Mouse (Mus musculus): ENCODE measurements around the gene Smarce1. TPM values are rescaled to one million over a fixed set of nuclear protein-coding genes. Genes with fewer than 3 reads are reported as not detected.

The Smarce1 gene
- polyA plus RNA-seq, 1 experiment = 93.5 TPM

DNA sequence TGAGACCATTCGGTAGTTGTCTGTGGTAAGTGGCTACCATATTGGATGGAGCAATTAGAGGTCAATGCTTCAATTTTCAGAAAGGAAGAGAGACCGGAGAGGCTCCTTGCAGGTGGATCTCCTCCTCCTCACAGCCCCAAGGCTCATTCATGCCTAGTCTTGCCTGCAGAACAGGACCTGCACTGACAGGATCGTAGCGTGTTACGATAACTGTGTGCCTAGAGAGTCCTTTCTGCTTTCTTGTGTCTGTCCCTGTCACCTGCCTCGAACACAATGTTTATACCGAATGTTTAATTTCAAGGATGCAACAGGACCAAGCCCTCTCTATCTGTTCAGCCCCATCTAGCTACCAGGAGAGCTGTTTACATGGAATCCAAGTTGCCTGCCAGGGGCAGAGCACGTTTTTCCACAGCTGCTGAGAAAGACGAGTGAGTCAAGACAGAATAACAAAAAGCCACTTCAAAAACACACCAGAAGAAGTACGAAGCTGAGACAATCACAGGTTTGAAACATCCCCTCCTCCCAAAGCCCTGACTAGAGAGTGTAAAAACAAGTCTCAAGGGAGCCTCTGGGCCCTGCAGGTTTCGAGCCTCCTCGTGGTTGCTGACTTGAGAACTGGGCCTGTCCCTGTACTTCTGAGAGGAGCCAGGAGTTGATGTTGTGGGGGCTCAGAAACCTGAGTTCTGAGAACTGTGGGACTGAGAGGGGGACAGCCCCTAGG, 60.1 kb downstream of the Smarce1 start:
- DNase-seq (ENCODE audit: extremely low spot score in 1 of 2, low spot score in 1 of 2) = no peak

GRCm38 (mm10) chr11:99170005-99170404, 60.8 kb downstream of the Smarce1 start:
- no peak for DNase-seq (ENCODE audit: extremely low spot score in 1 of 2, low spot score in 1 of 2)

DNA sequence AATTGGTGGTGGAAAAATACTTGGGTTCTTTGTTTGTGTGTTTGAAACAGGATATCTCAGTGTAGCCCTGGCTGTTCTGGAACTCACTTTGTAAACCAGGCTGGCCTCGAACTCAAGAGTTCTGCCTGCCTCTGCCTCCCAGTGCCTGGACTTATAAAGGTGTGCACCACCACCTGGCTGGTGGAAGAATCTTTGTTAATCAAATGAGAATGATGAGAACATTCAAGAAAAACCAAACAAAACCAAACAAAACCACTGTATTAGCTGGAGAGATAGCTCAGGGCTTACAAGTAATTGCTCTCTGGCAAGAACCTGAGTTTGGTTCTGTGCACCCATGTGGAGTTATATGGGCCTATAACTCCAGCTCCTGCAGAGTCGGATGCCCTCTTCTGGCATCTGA, 61.4 kb downstream of the Smarce1 start:
- DNase-seq (ENCODE audit: extremely low spot score in 1 of 2, low spot score in 1 of 2) = no peak

GRCm38 (mm10) chr11:99168030-99168474, 62.8 kb downstream of the Smarce1 start:
- DNase-seq (ENCODE audit: extremely low spot score in 1 of 2, low spot score in 1 of 2) = no peak

DNA sequence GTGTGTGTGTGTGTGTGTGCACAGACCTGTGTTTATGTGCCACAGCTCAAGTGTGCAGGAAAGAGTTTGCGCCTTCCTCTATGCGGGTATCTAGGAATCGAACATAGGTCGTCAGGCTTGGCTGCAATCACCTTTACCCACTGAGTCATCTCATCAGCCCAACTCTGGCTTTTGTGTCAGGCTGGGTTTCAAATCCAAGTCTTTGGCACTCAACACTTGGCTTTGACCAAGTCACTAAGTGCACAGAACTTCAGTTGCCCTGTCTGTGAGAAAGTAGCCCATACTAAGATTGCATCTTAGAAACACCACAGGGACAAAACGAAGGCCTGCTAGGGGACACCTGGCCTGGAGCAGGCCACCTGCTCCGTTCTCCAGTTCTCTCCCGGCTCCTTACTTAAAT, 63.2 kb downstream of the Smarce1 start:
- DNase-seq (ENCODE audit: extremely low spot score in 1 of 2, low spot score in 1 of 2) = no peak

DNA sequence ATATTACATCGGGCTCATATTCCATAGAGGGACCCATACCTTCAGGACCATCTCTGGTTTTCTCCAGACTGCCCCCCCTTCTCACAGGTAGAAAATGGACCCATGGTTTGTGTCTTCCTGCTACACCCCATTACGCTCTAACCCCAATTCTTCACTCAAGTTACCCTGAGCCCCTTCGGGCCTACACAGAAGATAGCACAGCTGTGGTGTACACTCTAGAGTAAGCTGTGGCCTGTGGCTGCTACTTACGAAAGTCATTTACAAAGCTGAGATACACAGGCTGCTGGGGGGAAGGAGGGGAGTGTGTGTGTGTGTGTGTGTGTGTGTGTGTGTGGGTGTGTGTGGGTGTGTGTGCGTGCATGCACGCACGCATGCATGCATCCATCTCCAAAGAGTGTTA, 64.6 kb downstream of the Smarce1 start:
- DNase-seq (ENCODE audit: extremely low spot score in 1 of 2, low spot score in 1 of 2) = no peak

DNA sequence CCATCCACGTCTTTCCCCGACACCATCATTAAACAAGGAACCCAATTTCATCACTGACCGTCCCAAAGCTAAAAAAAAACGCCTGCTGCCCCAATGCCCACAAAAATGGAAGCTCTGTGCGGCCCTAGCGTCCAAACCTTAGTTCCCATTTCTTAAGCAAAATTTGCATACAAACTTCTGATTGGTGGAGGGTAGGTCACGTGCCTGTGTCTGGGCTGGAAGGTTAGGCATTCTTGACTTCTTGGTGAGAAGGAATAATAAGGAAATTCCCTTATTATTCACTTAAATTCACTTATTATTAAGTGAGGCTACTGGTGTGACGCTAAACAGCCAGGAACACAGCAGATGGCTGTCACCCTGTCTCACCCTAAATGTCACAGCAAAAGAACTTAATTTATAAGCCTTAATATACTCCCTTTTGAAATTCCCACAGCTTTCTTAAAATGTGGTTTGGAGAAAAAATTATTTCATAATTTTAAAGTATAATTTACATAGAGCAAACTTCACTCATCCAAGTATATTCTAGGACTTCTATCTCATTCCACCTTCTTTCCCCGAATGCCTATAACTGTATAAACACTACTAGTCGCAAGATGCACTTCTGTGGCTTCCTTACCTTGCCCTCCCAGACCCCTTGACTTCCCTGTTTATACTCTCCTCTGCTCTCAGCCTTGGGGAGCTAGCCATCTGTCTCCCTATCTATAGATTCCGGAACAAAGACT, 65.6 kb downstream of the Smarce1 start:
- DNase-seq (ENCODE audit: extremely low spot score in 1 of 2, low spot score in 1 of 2) = no peak

DNA sequence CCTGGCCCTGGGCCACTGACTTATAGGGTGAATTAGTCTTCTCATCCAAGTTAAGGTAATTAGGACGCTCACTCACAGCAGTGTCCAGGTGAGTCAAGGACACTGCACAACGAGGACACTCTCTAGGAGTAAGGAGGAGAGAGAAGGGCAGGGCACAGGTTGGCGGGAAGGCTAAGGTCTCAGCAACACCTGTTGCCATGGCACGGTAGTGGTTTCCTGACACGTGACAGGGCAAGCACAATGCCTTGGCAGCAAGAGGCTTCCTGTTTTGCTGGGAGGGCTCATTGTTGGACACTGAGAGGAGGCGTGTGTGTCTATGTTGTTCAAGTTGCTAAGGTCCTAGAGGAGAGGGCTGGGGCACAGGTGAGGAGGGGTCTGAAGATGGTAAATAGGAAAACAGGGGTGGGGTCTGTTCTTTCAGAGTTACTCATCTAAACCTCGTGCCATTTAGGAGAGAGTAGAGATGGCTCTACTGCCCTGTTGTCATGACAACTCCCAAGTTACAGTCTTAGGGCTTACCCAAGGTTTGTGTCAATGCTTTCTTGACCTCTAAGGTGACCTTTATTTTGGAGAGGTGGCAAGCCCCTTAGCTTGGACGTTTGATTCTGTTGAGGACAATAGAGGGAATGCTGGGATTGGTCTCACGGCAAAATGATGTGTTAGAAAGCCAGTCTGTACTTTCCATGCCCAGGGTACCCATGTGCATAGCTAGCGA, 67.7 kb downstream of the Smarce1 start:
- no peak for DNase-seq (ENCODE audit: extremely low spot score in 1 of 2, low spot score in 1 of 2)

- no peak for DNase-seq (ENCODE audit: extremely low spot score in 1 of 2, low spot score in 1 of 2)
Observed at GRCm38 (mm10) chr11:99161648-99162047, 69.2 kb downstream of the Smarce1 start.

DNA sequence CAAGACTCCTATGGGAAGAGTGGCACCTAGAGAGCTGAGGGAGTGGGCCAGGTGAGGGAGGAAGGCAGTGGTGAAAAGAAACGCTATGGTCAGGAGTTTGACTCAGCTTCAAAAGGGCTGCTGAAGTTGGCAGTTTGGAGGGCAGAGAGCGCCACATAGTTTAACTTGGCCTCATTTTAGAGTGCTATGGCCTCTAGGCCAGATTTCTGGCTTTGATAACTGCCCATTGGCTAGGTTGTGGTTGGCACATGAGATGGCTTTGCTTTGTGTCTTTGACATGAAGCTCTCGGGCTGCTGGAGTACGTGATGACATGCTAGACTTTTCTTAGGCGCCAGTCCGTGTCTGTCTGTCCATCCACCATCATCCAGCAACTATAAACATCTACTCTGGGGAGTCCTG, 70.6 kb downstream of the Smarce1 start:
- DNase-seq (ENCODE audit: extremely low spot score in 1 of 2, low spot score in 1 of 2) = no peak

Other genes starting within 250 kb of the Smarce1 start
- gene Gjd3, start 248.0 kb downstream of the Smarce1 start, polyA plus RNA-seq (2012; rRNA removed) = 2.9 and 3.3 TPM in 2 replicates
- gene Top2a, start 206.8 kb downstream of the Smarce1 start, polyA plus RNA-seq (2012; rRNA removed) = 2.1 and 3.1 TPM in 2 replicates
- 64.3 and 86.3 TPM in 2 replicates for gene Igfbp4, start 189.8 kb downstream of the Smarce1 start, polyA plus RNA-seq (2012; rRNA removed)
- 0.19 and 0.34 TPM in 2 replicates for gene Tns4, start 141.7 kb downstream of the Smarce1 start, polyA plus RNA-seq (2012; rRNA removed)
- gene Ccr7, start 75.9 kb downstream of the Smarce1 start, polyA plus RNA-seq (2012; rRNA removed) = 0.14 and 0.19 TPM in 2 replicates
- gene Krt222, start 13.1 kb upstream of the Smarce1 start, polyA plus RNA-seq (2012; rRNA removed) = 21.4 and 22.9 TPM in 2 replicates
- gene Krt24, start 54.2 kb upstream of the Smarce1 start, polyA plus RNA-seq (2012; rRNA removed) = not detected in 2 replicates
- gene Krt25, start 91.9 kb upstream of the Smarce1 start, polyA plus RNA-seq (2012; rRNA removed) = 0.06 and 0.15 TPM in 2 replicates
- 0.06 TPM in 1 of 2 replicates, not detected in the other for gene Krt26, start 106.9 kb upstream of the Smarce1 start, polyA plus RNA-seq (2012; rRNA removed)
- 0.19 TPM in 1 of 2 replicates, not detected in the other for gene Krt27, start 120.1 kb upstream of the Smarce1 start, polyA plus RNA-seq (2012; rRNA removed)
- gene Krt28, start 143.9 kb upstream of the Smarce1 start, polyA plus RNA-seq (2012; rRNA removed) = 0.17 TPM in 1 of 2 replicates, not detected in the other
- gene Krt10, start 158.3 kb upstream of the Smarce1 start, polyA plus RNA-seq (2012; rRNA removed) = 9.3 and 11.7 TPM in 2 replicates
- gene Krt12, start 191.2 kb upstream of the Smarce1 start, polyA plus RNA-seq (2012; rRNA removed) = 6.7 and 9.7 TPM in 2 replicates
- gene Krt20, start 207.1 kb upstream of the Smarce1 start, polyA plus RNA-seq (2012; rRNA removed) = 0.08 TPM in 2 replicates

Data from frontal cortex, adult 2 months (tissue).